Mouse (Mus musculus): ENCODE results near the gene Duoxa1. TPM values are rescaled to one million over a fixed set of nuclear protein-coding genes. Genes with fewer than 3 reads are reported as not detected.

The Duoxa1 gene
- polyA plus RNA-seq, 1 experiment: not detected

- Histone ChIP-seq H3K27ac (ENCODE audit: insufficient read depth, low read length) (no peak overlapping the region), H3K9me3 (replicated peaks; ENCODE audit: control insufficient read depth, insufficient read depth, low read length, poor library complexity, severe bottlenecking) (no peaks in the 10 kb centered on the region), H3K36me3 (ENCODE audit: control insufficient read depth, insufficient read depth, low read length, poor library complexity, severe bottlenecking) (no peaks in the 10 kb centered on the region), H3K27me3 (ENCODE audit: control insufficient read depth, insufficient read depth, low read length, poor library complexity, severe bottlenecking) (peaks cover 4% of the 10 kb centered on the region; the same call in 1 of the 2 replicates), H3K9ac (ENCODE audit: low read depth, poor library complexity, severe bottlenecking) (no peak overlapping the region), H3K4me1 (ENCODE audit: control insufficient read depth, insufficient read depth, low read length) (no peaks in the 10 kb centered on the region), H3K4me3 (ENCODE audit: low read depth, low read length) (no peak overlapping the region)
- TF ChIP-seq CTCF (IDR thresholded peaks at IDR 0.05; ENCODE audit: low read depth, low read length) (no peak), POLR2A (IDR thresholded peaks at IDR 0.05; ENCODE audit: insufficient read depth, low read length) (no peak), EP300 (IDR thresholded peaks at IDR 0.05; ENCODE audit: insufficient read depth, low read depth, low read length) (no peak)
Observed at GRCm38 (mm10) chr2:122311561-122311960, 2.0 kb downstream of the Duoxa1 start.

DNA sequence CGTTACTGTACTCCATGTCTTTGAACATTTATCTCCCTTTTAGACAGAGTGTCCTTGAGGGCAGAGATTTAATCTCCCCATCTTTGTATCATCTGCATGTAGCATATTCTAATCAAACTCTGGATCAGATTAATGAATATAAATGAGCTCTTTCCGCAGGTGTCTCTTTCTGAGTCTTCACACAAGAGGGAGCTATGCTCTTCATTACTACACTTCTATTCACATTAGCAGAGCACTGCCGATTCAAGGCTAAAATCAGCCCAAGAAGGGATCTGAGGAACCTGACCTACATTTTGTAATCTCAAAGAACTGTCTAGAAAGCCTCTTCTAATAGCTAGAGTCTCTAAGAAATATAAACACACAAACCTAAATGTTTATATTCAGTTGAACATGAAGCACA is 3.9 kb downstream of the Duoxa1 start:
- H3K27me3 ChIP-seq (ENCODE audit: control insufficient read depth, insufficient read depth, low read length, poor library complexity, severe bottlenecking): peaks cover 4% of the 10 kb centered on the region; the same call in 1 of the 2 replicates
- no peaks in the 10 kb centered on the region for H3K36me3 ChIP-seq (ENCODE audit: control insufficient read depth, insufficient read depth, low read length, poor library complexity, severe bottlenecking)
- H3K9ac ChIP-seq (ENCODE audit: low read depth, poor library complexity, severe bottlenecking): no peak overlapping the region
- H3K27ac ChIP-seq (ENCODE audit: insufficient read depth, low read length): no peak overlapping the region
- TF ChIP-seq EP300 (IDR thresholded peaks at IDR 0.05; ENCODE audit: insufficient read depth, low read depth, low read length): no peak
- TF ChIP-seq POLR2A (IDR thresholded peaks at IDR 0.05; ENCODE audit: insufficient read depth, low read length): no peak
- no peak for TF ChIP-seq CTCF (IDR thresholded peaks at IDR 0.05; ENCODE audit: low read depth, low read length)
- no peak overlapping the region for H3K4me3 ChIP-seq (ENCODE audit: low read depth, low read length)
- no peaks in the 10 kb centered on the region for H3K4me1 ChIP-seq (ENCODE audit: control insufficient read depth, insufficient read depth, low read length)
- no peaks in the 10 kb centered on the region for H3K9me3 ChIP-seq (replicated peaks; ENCODE audit: control insufficient read depth, insufficient read depth, low read length, poor library complexity, severe bottlenecking)

DNA sequence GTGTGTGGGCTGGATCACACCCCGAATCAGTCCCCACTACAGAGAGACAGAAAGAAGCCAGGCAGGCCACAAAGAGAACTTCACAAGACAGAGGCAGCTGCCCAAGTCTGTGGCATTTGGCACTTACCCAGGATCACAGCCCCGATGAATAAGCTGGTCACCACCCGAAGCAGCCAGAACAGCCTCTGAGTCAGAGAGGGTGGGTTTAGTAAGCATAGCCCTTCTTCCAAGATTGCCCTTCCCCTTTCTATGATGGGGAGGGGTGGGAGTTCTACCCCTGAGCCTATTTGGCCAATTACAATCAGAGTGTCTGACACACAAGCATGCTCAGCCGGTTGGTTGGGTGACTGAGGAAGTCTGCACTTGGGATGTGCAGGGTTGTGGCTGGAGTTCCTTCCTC is 7.3 kb downstream of the Duoxa1 start:
- Histone ChIP-seq H3K27me3 (ENCODE audit: control insufficient read depth, insufficient read depth, low read length, poor library complexity, severe bottlenecking) (peaks cover 2% of the 10 kb centered on the region; the same call in 1 of the 2 replicates), H3K36me3 (ENCODE audit: control insufficient read depth, insufficient read depth, low read length, poor library complexity, severe bottlenecking) (no peaks in the 10 kb centered on the region), H3K4me1 (ENCODE audit: control insufficient read depth, insufficient read depth, low read length) (no peaks in the 10 kb centered on the region), H3K9me3 (replicated peaks; ENCODE audit: control insufficient read depth, insufficient read depth, low read length, poor library complexity, severe bottlenecking) (no peaks in the 10 kb centered on the region), H3K27ac (ENCODE audit: insufficient read depth, low read length) (no peak overlapping the region), H3K9ac (ENCODE audit: low read depth, poor library complexity, severe bottlenecking) (no peak overlapping the region), H3K4me3 (ENCODE audit: low read depth, low read length) (no peak overlapping the region)
- TF ChIP-seq EP300 (IDR thresholded peaks at IDR 0.05; ENCODE audit: insufficient read depth, low read depth, low read length): no peak
- TF ChIP-seq CTCF (IDR thresholded peaks at IDR 0.05; ENCODE audit: low read depth, low read length): no peak
- TF ChIP-seq POLR2A (IDR thresholded peaks at IDR 0.05; ENCODE audit: insufficient read depth, low read length): no peak

DNA sequence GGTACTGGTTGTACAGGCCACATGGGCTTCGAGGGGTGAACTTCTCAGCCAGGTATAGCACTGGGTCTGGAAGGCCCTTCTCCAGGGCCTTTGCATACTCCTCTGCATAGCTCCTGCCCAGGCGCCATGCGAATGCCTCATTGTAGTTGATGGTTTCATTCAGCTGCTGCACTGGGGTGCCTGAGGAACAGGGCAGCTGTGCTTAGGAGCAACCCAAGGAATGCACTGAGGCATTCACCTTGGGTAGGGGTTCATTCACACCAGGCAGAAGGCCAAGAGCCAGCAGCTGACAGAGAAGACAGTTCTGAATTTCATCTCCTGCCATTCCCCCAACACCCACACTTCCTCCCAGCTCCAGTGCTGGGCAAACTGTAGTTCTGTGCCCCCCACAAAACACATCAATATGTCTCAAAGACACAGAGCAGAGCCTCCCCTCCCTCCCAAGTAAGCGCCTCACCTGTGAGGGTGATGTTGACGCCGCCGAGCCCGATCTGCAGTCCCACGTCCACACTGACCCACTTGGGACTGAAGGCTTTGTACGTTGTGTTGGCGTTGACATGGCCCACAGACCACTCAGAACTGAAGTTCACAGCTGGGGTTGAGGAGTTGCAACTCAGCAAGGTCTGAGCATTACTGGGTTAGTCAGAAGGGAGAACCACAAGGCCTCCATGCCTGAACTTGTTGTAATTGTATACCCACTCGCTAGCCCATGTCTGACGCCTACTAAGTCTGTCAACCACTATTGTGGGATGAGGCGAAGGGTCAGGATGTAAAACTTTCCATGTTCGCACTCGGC is 8.2 kb downstream of the Duoxa1 start:
- no peak overlapping the region for H3K4me3 ChIP-seq (ENCODE audit: low read depth, low read length)
- TF ChIP-seq EP300 (IDR thresholded peaks at IDR 0.05; ENCODE audit: insufficient read depth, low read depth, low read length) (no peak), CTCF (IDR thresholded peaks at IDR 0.05; ENCODE audit: low read depth, low read length) (no peak), POLR2A (IDR thresholded peaks at IDR 0.05; ENCODE audit: insufficient read depth, low read length) (no peak)
- H3K9ac ChIP-seq (ENCODE audit: low read depth, poor library complexity, severe bottlenecking): no peak overlapping the region
- no peaks in the 10 kb centered on the region for H3K9me3 ChIP-seq (replicated peaks; ENCODE audit: control insufficient read depth, insufficient read depth, low read length, poor library complexity, severe bottlenecking)
- no peaks in the 10 kb centered on the region for H3K36me3 ChIP-seq (ENCODE audit: control insufficient read depth, insufficient read depth, low read length, poor library complexity, severe bottlenecking)
- no peaks in the 10 kb centered on the region for H3K4me1 ChIP-seq (ENCODE audit: control insufficient read depth, insufficient read depth, low read length)
- peaks cover 6% of the 10 kb centered on the region; the same call in 1 of the 2 replicates for H3K27me3 ChIP-seq (ENCODE audit: control insufficient read depth, insufficient read depth, low read length, poor library complexity, severe bottlenecking)
- no peak overlapping the region for H3K27ac ChIP-seq (ENCODE audit: insufficient read depth, low read length)

DNA sequence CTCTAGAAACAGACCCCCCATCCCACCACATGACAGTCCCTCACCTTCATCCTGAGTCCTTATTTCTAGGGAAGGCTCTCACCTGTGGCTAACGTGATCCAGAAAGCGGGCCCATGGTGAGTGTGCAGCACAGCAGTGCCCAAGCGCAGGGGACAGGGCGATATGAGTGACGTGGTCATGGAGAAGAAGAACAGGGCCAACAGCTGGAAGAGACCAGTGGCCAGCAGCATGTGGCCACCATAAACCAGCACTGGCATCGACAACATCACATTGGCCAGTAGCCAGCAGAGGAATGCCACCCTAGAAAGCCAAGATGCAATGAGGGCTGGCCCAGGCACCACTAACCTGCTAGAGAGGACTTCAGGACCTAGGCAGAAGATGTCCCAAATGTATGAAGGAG is 9.0 kb downstream of the Duoxa1 start:
- peaks cover 10% of the 10 kb centered on the region; the same call in 1 of the 2 replicates for H3K27me3 ChIP-seq (ENCODE audit: control insufficient read depth, insufficient read depth, low read length, poor library complexity, severe bottlenecking)
- TF ChIP-seq CTCF (IDR thresholded peaks at IDR 0.05; ENCODE audit: low read depth, low read length) (no peak), EP300 (IDR thresholded peaks at IDR 0.05; ENCODE audit: insufficient read depth, low read depth, low read length) (no peak), POLR2A (IDR thresholded peaks at IDR 0.05; ENCODE audit: insufficient read depth, low read length) (no peak)
- H3K27ac ChIP-seq (ENCODE audit: insufficient read depth, low read length): no peak overlapping the region
- H3K4me1 ChIP-seq (ENCODE audit: control insufficient read depth, insufficient read depth, low read length): no peaks in the 10 kb centered on the region
- no peak overlapping the region for H3K9ac ChIP-seq (ENCODE audit: low read depth, poor library complexity, severe bottlenecking)
- H3K9me3 ChIP-seq (replicated peaks; ENCODE audit: control insufficient read depth, insufficient read depth, low read length, poor library complexity, severe bottlenecking): no peaks in the 10 kb centered on the region
- no peaks in the 10 kb centered on the region for H3K36me3 ChIP-seq (ENCODE audit: control insufficient read depth, insufficient read depth, low read length, poor library complexity, severe bottlenecking)
- H3K4me3 ChIP-seq (ENCODE audit: low read depth, low read length): no peak overlapping the region

DNA sequence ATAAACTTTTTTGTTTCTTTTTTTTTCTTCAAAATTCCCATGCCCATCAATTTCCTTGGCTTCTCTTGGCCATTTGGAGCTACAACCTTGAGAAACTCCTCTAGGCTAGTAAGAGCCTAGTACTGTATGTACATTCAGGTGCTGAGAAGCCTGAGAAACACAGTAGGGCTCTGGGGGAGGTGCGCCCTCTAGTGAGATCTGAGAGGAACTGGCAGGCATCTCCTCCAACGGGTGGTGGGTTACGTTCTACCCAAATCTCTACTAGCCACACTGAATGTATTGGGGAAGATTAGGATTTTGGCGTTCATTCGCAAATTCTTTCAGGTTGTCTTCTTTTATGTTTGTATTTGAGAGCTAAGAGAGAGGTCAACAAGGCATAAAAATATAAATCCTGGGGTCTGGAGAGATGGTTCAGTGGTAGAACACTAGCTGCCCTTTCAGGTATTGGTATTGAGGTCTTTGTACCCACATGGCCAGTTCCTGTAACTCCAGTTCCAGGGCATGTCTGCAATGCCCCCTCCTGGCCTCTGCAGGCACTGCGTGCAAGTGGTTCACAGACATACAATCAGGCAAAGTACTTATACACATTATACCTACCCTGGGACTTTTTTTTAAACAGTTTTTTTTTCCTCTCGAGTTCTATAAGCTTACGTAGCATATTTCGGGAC is 10.8 kb downstream of the Duoxa1 start:
- Histone ChIP-seq H3K9me3 (replicated peaks; ENCODE audit: control insufficient read depth, insufficient read depth, low read length, poor library complexity, severe bottlenecking) (no peaks in the 10 kb centered on the region), H3K36me3 (ENCODE audit: control insufficient read depth, insufficient read depth, low read length, poor library complexity, severe bottlenecking) (no peaks in the 10 kb centered on the region), H3K4me1 (ENCODE audit: control insufficient read depth, insufficient read depth, low read length) (no peaks in the 10 kb centered on the region), H3K9ac (ENCODE audit: low read depth, poor library complexity, severe bottlenecking) (no peak overlapping the region), H3K4me3 (ENCODE audit: low read depth, low read length) (no peak overlapping the region), H3K27me3 (ENCODE audit: control insufficient read depth, insufficient read depth, low read length, poor library complexity, severe bottlenecking) (peaks cover 18% of the 10 kb centered on the region), H3K27ac (ENCODE audit: insufficient read depth, low read length) (no peak overlapping the region)
- TF ChIP-seq POLR2A (IDR thresholded peaks at IDR 0.05; ENCODE audit: insufficient read depth, low read length) (no peak), CTCF (IDR thresholded peaks at IDR 0.05; ENCODE audit: low read depth, low read length) (peak; percentile 82)
